Mouse (Mus musculus): ENCODE results near the gene Gatb. TPM values are rescaled to one million over a fixed set of nuclear protein-coding genes. Genes with fewer than 3 reads are reported as not detected.

Gatb gene
- 33.4 TPM for polyA plus RNA-seq (2021)

DNA sequence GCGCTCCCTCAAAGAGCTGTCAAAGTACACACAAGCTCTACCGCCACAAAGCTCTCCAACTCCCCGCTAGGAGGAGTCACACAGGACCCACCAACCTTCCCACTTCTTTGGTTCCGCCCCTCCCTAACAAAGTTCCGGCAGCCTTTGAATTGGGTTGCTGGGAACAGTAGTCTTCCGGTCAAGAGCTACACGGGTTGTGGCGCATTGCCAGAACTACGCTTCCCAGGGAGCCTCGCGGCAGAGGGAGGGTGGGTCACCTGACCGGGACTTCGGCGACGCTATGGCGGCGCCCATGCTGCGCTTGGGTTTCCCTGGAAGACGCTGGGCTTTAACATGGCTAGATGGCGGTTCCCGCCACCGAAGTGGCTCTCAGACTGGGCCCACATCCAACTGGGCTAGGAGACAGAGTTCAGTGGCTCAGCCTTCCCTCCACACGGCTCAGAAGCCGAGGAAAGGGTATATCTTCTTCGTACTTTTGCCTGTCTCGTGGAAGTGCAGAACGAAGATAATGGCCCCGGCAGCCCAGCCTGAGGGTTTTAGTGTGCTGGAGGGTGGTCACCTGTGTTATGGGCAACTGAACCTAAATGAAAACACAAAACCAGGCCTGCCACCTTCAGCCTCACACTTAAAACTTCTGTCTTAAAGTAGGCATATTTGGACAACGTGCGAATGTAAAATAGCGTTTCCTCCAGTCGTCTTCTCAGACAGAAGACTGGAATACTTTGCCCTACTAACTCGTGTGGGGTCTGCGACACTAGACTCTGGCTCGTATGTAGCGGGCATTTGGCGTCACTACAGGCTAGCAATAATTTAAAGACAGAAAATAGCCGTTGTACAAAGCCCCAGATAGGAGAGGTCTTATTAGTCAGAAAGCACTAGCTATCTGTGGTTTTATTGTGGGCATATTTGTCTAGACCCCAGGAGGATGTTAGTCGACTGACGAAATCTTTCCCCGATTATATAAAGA lies at the start of gene Gatb:
Gene Gatb (plus strand): TSS at position 256 of the 967 bp plus-strand sequence.
- peak; percentile 94 for TF ChIP-seq CTCF (IDR thresholded peaks at IDR 0.05)
- ChIA-PET POLR2A (interaction anchor here (0.7 to 1.3 kb wide), 2 partner anchors 78 to 652 kb away, joined by 3 read pairs; no protein-coding TSS in a partner anchor), CTCF (interaction anchor here (1.0 to 2.1 kb wide), 11 partner anchors 10 to 656 kb away, joined by 3 to 10 read pairs (median 4); no protein-coding TSS in a partner anchor)
- DNase-seq (ENCODE audit: low read depth, low spot score) (peak; percentile 100), ATAC-seq (peak; percentile 100)
- H3K27me3 ChIP-seq: no peaks in the 10 kb centered on the region
- in situ Hi-C loops (cut with MboI; ENCODE audit: low pct_unique_long_range_greater_than_20kb): loop anchor here (10.0 to 25.0 kb wide), 3 partner anchors 341 to 887 kb away; no protein-coding TSS in a partner anchor

DNA sequence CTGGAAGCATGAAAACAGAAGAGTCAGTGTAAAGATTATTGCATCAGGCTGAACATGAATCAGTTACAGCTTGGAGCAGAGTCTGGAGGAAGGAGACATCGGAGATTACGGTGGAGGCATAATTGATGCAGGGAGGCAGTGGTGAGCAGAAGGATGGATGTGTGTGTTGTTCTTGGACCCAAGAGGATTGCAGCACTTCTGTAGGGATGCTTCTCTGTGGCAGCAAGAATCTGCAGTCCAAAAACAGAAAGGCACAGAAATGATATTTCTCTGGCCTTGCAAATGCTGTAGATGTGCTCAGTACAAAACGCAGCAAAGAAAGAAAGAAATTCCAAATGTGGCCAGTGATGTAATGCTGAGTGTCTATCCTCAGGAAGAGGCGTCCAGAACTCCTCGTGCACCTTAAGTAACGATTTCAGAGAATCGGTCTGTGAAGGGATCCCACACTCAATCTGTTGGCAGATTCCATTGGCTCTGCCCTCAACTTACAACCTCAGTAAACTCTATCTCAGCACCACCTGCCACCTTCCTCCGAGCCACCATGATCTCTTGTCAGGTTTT lies 43.2 kb upstream of the Gatb start:
- DNase-seq (ENCODE audit: low read depth, low spot score) (no peak), ATAC-seq (no peak)
- CTCF ChIA-PET: no interaction called here
- TF ChIP-seq CTCF (IDR thresholded peaks at IDR 0.05): no peak
- POLR2A ChIA-PET: no interaction called here
- H3K27me3 ChIP-seq: peaks cover 43% of the 10 kb centered on the region
- in situ Hi-C loops (cut with MboI; ENCODE audit: low pct_unique_long_range_greater_than_20kb): no loop called here

DNA sequence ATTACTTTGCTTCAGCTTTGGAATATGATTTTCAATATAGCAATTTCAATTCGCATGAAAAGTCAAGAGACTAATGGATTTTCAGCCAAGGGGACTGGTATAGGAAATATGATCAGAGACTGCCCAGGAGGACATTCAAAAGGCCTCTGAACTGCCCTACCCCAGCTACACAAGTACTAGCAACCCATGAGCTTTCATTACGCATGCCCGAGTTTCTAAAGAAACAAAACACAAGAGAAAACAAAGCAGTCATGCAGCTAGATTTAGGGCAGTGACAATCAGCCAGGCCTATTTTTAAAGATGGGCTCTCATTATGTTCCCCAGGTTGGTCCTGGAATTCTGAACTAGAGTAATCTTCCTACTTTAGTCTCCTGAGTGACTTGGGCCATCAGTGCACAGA lies 41.5 kb upstream of the Gatb start:
- POLR2A ChIA-PET: no interaction called here
- in situ Hi-C loops (cut with MboI; ENCODE audit: low pct_unique_long_range_greater_than_20kb): no loop called here
- DNase-seq (ENCODE audit: low read depth, low spot score) (no peak), ATAC-seq (no peak)
- CTCF ChIA-PET: no interaction called here
- peaks cover 43% of the 10 kb centered on the region for H3K27me3 ChIP-seq
- TF ChIP-seq CTCF (IDR thresholded peaks at IDR 0.05): no peak

DNA sequence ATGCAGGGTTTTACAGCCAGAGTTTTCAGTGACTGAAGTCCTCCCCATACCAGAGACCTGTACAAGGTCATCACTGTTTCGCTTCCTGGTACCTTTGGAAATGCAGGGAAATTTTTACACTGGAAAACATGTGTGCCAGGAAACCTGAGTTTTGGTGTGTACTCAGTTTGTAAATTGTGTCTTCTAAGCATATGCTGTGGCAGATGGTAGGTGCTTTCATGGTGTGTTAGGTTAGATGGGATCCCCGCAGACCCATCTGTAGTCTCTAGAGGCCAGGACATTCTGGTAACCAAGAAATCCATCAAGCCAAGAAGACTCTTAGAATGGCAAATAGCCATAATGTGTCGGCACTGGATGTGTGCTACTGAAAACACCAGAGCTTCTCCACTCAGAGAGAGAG lies 38.9 kb upstream of the Gatb start:
- in situ Hi-C loops (cut with MboI; ENCODE audit: low pct_unique_long_range_greater_than_20kb): no loop called here
- ChIA-PET POLR2A (no interaction called here), CTCF (interaction anchor here (0.8 to 1.8 kb wide), 3 partner anchors 8 to 14 kb away, joined by 3 to 4 read pairs (median 3); no protein-coding TSS in a partner anchor)
- TF ChIP-seq CTCF (IDR thresholded peaks at IDR 0.05): no peak
- peaks cover 55% of the 10 kb centered on the region for H3K27me3 ChIP-seq
- ATAC-seq (no peak), DNase-seq (ENCODE audit: low read depth, low spot score) (no peak)

DNA sequence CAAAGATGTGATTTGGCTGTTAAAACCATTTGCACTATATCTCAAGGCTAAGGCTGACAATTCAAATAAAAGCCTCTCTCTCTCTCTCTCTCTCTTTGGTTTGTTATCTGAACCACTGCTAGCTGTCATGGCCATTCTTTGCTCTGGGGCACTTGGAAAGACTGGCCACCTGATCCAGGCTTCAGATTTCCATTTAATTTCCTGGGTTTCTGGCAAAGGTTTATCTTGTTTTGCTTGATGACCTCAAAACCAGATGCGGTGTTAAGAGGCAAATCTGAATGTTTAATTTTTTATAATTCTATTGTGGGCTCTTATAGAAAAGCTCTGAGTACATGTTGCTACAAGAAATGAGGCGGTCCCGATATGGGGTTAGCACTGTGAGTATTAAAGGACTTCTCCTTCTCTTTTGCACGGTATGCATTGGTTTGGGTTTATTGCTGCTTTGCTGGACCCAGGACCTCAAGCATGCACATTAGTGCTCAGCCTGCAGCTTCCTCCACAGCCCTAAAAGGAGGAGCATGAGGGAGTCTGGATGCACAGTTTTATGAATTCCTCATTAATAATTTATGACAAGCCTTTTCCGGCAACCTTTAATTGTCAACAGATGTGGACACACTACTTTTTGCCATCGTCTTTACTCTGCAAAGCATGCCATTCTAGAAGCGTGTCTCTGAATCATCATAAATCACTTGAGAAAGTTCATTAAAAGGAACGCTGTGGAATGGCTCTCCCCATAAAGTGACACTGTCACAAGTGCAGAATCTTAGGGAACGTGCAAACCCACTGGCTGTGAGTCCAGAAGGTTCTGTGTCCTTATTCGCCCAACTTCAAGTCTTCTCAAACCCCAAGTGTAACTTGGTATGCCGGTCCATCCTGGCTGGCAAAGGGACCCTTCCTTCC lies 38.0 kb upstream of the Gatb start:
- ATAC-seq (no peak), DNase-seq (ENCODE audit: low read depth, low spot score) (no peak)
- H3K27me3 ChIP-seq: peaks cover 54% of the 10 kb centered on the region
- ChIA-PET CTCF (interaction anchor here (2.8 kb wide), 1 partner anchor 14 kb away, joined by 13 read pairs; no protein-coding TSS in a partner anchor), POLR2A (no interaction called here)
- no peak for TF ChIP-seq CTCF (IDR thresholded peaks at IDR 0.05)
- in situ Hi-C loops (cut with MboI; ENCODE audit: low pct_unique_long_range_greater_than_20kb): no loop called here

DNA sequence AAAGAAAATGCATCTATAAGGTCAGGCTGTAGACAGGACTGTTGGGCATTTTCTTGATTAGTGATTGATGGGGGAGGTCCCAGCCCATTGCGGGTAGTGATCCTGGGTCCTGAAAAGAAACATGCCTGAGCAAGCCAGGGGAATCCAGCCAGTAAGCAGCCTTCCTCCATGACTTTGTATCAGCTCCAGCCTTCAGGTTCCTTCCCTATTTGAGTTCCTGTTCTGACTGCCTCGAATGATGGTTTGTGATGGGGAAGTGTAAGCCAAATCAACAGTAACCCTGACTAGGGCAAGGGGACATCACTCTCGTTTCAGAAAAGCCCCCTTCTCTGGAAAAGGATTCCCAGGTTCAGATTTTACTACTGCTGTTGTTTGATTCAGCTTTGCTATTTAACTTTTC lies 31.2 kb upstream of the Gatb start:
- no peak for ATAC-seq
- no peak for TF ChIP-seq CTCF (IDR thresholded peaks at IDR 0.05)
- ChIA-PET POLR2A (interaction anchor here (0.7 kb wide), 1 partner anchor 449 kb away, joined by 3 read pairs; no protein-coding TSS in a partner anchor), CTCF (interaction anchor here (0.9 to 1.3 kb wide), 3 partner anchors 8 to 20 kb away, joined by 3 read pairs; no protein-coding TSS in a partner anchor)
- in situ Hi-C loops (cut with MboI; ENCODE audit: low pct_unique_long_range_greater_than_20kb): no loop called here
- peaks cover 25% of the 10 kb centered on the region for H3K27me3 ChIP-seq
- no peak for DNase-seq (ENCODE audit: low read depth, low spot score)

DNA sequence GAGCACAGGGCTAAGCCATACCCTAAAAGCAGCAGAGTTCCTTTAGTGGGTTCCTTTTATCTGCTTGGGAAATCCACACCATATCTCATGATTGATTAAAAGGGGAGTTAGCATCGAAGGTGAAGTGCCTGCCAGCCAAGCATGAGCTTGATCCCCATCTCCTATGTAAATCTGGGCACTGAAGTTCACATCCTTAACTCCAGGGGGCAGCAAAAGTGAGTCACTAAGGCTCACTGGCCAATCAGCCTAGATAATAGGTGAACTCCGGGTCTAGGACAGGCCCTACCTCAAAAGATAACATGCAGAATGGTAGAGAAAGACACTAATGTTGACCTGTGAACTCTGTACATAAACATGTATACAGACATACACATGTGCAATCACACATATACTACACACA lies 30.3 kb upstream of the Gatb start:
- H3K27me3 ChIP-seq: peaks cover 16% of the 10 kb centered on the region
- ATAC-seq (no peak), DNase-seq (ENCODE audit: low read depth, low spot score) (no peak)
- in situ Hi-C loops (cut with MboI; ENCODE audit: low pct_unique_long_range_greater_than_20kb): no loop called here
- POLR2A ChIA-PET: no interaction called here
- CTCF ChIA-PET: interaction anchor here (0.9 to 1.3 kb wide), 3 partner anchors 9 to 19 kb away, joined by 3 read pairs; no protein-coding TSS in a partner anchor
- peak; percentile 77 for TF ChIP-seq CTCF (IDR thresholded peaks at IDR 0.05)

DNA sequence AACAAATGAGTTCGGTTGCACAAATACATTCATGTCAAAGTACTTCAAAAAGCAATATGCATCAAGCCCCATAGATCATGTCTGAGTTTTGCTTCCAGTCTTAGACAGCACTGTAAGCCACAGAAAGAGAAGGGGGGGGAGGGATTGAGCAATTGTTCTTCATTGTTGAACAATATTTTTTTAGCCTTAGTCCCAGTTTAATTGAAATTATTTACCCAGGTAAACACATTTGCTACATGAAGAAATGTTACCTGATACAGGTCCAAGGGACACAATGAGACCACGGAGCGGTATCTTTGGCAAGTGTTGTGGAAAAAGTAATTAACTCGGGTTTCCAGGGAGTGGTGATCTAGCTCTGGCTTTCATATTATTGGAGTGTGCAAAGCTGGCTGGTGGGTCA lies 23.6 kb upstream of the Gatb start:
- ChIA-PET POLR2A (interaction anchor here (1.1 kb wide), 1 partner anchor 15 kb away, joined by 3 read pairs; no protein-coding TSS in a partner anchor), CTCF (interaction anchor here (1.2 to 3.7 kb wide), 3 partner anchors 9 to 19 kb away, joined by 3 to 15 read pairs (median 13); no protein-coding TSS in a partner anchor)
- no peak for DNase-seq (ENCODE audit: low read depth, low spot score)
- no peak for ATAC-seq
- in situ Hi-C loops (cut with MboI; ENCODE audit: low pct_unique_long_range_greater_than_20kb): loop anchor here (25.0 kb wide), 1 partner anchor 863 kb away; no protein-coding TSS in a partner anchor
- TF ChIP-seq CTCF (IDR thresholded peaks at IDR 0.05): no peak
- peaks cover 3% of the 10 kb centered on the region for H3K27me3 ChIP-seq

DNA sequence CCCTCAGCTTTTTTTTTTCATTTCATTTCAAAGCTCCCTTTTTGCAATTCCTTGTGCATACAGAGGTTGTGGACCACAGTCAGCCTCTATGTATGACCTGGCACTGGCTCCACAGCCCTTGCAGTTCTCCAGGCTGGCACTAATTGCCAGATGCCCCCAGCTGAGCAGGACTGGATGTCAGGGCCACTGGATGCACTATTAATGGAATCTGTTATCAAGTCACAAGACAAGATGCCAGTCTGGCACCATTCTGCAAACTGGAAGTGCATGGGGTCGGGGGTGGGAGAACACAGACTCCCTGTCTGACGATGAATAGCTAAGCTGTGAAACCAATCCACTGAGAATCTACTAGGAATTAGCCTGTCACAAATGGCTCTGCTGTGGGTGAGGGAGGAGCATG lies 22.6 kb upstream of the Gatb start:
- in situ Hi-C loops (cut with MboI; ENCODE audit: low pct_unique_long_range_greater_than_20kb): loop anchor here (25.0 kb wide), 1 partner anchor 864 kb away; no protein-coding TSS in a partner anchor
- peaks cover 3% of the 10 kb centered on the region for H3K27me3 ChIP-seq
- POLR2A ChIA-PET: interaction anchor here (1.1 kb wide), 1 partner anchor 14 kb away, joined by 3 read pairs; no protein-coding TSS in a partner anchor
- ATAC-seq: no peak
- no peak for DNase-seq (ENCODE audit: low read depth, low spot score)
- no peak for TF ChIP-seq CTCF (IDR thresholded peaks at IDR 0.05)
- CTCF ChIA-PET: interaction anchor here (1.0 to 3.7 kb wide), 4 partner anchors 8 to 20 kb away, joined by 3 to 15 read pairs (median 11); no protein-coding TSS in a partner anchor
